Comparison of ENCODE assay signal across 8 mouse cellular contexts in the genomic region with DNA sequence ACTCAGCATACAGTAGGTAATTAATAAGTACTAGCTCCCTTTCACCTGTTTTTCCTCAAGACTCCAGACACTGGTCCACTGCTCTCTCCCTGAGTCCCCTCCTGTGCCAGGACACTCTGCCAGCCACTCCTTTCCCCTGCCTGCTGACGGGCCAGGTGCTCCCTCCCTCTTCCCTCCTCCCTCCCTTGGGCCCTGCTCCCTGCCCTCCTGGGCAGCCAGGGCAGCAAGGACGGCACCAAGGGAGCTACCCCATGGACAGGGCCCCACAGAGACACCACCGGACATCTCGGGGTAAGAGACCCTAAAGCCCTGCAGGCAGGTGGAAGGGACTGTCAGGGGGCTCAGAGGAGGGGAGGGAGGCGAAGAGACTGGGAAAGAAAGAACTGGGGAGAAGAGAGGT. TPM values are rescaled to one million over a fixed set of nuclear protein-coding genes. Genes with fewer than 3 reads are reported as not detected.
DNase-seq lines count a peak whose midpoint lies in the region; ATAC-seq and TF ChIP-seq lines count a peak whose summit lies in the region.

A gene (plus strand): TSS at position 154 of the 400 bp plus-strand sequence.

- no peak for TF ChIP-seq POLR2A in cerebellum, adult 2 months (IDR thresholded peaks at IDR 0.05; ENCODE audit: borderline replicate concordance, insufficient read depth, low read length)

- 13% methylated on average over 5 of the region's 5 CpGs for WGBS in cerebellum, adult 2 months
- WGBS in intestine, embryonic 14.5 days: 23% methylated on average over 5 of the region's 5 CpGs
- 22% methylated on average over 5 of the region's 5 CpGs for WGBS in liver, embryonic 15.5 days (ENCODE audit: insufficient replicate concordance)

- no peaks in the 10 kb centered on the region for H3K9me3 ChIP-seq in intestine, embryonic 14.5 days (ENCODE audit: control insufficient read depth, low read length)
- no peaks in the 10 kb centered on the region for H3K9me3 ChIP-seq in liver, embryonic 15.5 days (replicated peaks)

- ATAC-seq in intestine, embryonic 14.5 days (replicated peaks; ENCODE audit: low FRiP score, low TSS enrichment, low read depth): no peak
- no peak; the same call in 1 of the 2 replicates for ATAC-seq in liver, embryonic 15.5 days (ENCODE audit: insufficient read depth)

- H3K9ac ChIP-seq in intestine, embryonic 14.5 days (ENCODE audit: low read length): no peak within 1 kb of the TSS
- H3K9ac ChIP-seq in liver, embryonic 15.5 days: no peak within 1 kb of the TSS

- H3K4me1 ChIP-seq in cerebellum, adult 2 months (ENCODE audit: control insufficient read depth, insufficient read depth, low read length): peaks cover 24% of the 10 kb centered on the region
- peaks cover 13% of the 10 kb centered on the region for H3K4me1 ChIP-seq in intestine, embryonic 14.5 days (replicated peaks; ENCODE audit: control insufficient read depth, insufficient read depth, low read length)
- 0 out of 2 replicates have a peak, but pooled peaks cover 2% of the 10 kb centered on the region for H3K4me1 ChIP-seq in liver, embryonic 15.5 days (replicated peaks)

- DNase-seq in adrenal gland, adult 18-20 months (ENCODE audit: low spot score in 2 of 2): peak in 1 of 2 experiments; percentile 34
- DNase-seq in cerebellum, adult 2 months: peak; percentile 69 to 77
- no peak for DNase-seq in gastrocnemius, postnatal 4 days (ENCODE audit: low spot score in 2 of 2)
- DNase-seq in intestine, embryonic 14.5 days (ENCODE audit: low spot score): no peak
- DNase-seq in skeletal muscle tissue, adult 2 months (ENCODE audit: low read depth, low spot score): peak; percentile 80
- DNase-seq in right cerebral cortex, adult 18-20 months: no peak
- DNase-seq in T-cell, adult 2 months (ENCODE audit: low spot score): no peak

- no peaks in the 10 kb centered on the region for H3K27me3 ChIP-seq in cerebellum, adult 2 months (ENCODE audit: control insufficient read depth, insufficient read depth, low read length)
- no peaks in the 10 kb centered on the region for H3K27me3 ChIP-seq in intestine, embryonic 14.5 days (replicated peaks; ENCODE audit: control insufficient read depth, insufficient read depth, low read length)
- H3K27me3 ChIP-seq in liver, embryonic 15.5 days: peaks cover 3% of the 10 kb centered on the region; the same call in 1 of the 2 replicates

- peak within 1 kb of the TSS; percentile 59 for H3K4me3 ChIP-seq in cerebellum, adult 2 months (replicated peaks; ENCODE audit: insufficient read depth, low read depth, low read length)
- peak within 1 kb of the TSS; percentile 4; the same call in 1 of the 2 replicates for H3K4me3 ChIP-seq in intestine, embryonic 14.5 days (ENCODE audit: low read depth, low read length)
- peak within 1 kb of the TSS; percentile 17; the same call in 1 of the 2 replicates for H3K4me3 ChIP-seq in liver, embryonic 15.5 days (replicated peaks)

- H3K27ac ChIP-seq in cerebellum, adult 2 months (ENCODE audit: insufficient read depth, low read length): peak within 1 kb of the TSS; percentile 45
- no peak within 1 kb of the TSS for H3K27ac ChIP-seq in intestine, embryonic 14.5 days (ENCODE audit: low read depth)
- 0 out of 2 replicates have a peak within 1 kb of the TSS, but pooled peaks have one; percentile 29 for H3K27ac ChIP-seq in liver, embryonic 15.5 days (replicated peaks)

- no peak for TF ChIP-seq CTCF in cerebellum, adult 2 months (IDR thresholded peaks at IDR 0.05; ENCODE audit: borderline replicate concordance, insufficient read depth, low read depth, low read length)

- H3K4me2 ChIP-seq in intestine, embryonic 14.5 days (ENCODE audit: low read length): peak within 1 kb of the TSS; percentile 37
- peak within 1 kb of the TSS; percentile 33 for H3K4me2 ChIP-seq in liver, embryonic 15.5 days

- H3K36me3 ChIP-seq in intestine, embryonic 14.5 days (ENCODE audit: control insufficient read depth, insufficient read depth, low read length): no peaks in the 10 kb centered on the region
- H3K36me3 ChIP-seq in liver, embryonic 15.5 days (replicated peaks): no peaks in the 10 kb centered on the region

RNA-seq across cellular contexts. Expression of the gene that starts here (rescaled TPM):
- total RNA-seq in adrenal gland, adult 18-20 months (2021): 10 to 100 TPM; 20.3 to 27.7 TPM
- polyA plus RNA-seq in cerebellum, adult 2 months (2012; rRNA removed): 20.4 and 20.9 TPM in 2 replicates
- 10 to 100 TPM; 21.5 to 22.9 TPM for total RNA-seq in gastrocnemius, postnatal 4 days (2021)
- 3.8 and 4.0 TPM in 2 replicates for polyA plus RNA-seq in intestine, embryonic 14.5 days (2014; fragmentation: Nextera tagmentation; extraction: Ambion mirVana)
- 1.1 and 1.4 TPM in 2 replicates for polyA plus RNA-seq in liver, embryonic 15.5 days (2015; fragmentation: Nextera tagmentation; extraction: Ambion mirVana)

Comparison
In these comparisons a context has a peak if more than half of its experiments do, and no peak if none do; other contexts are left out.
1. DNase-seq: peak in cerebellum, adult 2 months (2 of 2) and skeletal muscle tissue, adult 2 months (single experiment); none in gastrocnemius, postnatal 4 days (0 of 2), intestine, embryonic 14.5 days (single experiment), right cerebral cortex, adult 18-20 months (single experiment) and T-cell, adult 2 months (single experiment).
2. H3K4me3 ChIP-seq: peak in every context shown above with its lines; median percentile 59 in cerebellum, adult 2 months; 17 in liver, embryonic 15.5 days; 4 in intestine, embryonic 14.5 days.